Mouse (Mus musculus) hindbrain, embryonic 13.5 days (tissue): ENCODE results near the gene Bri3bp. TPM values are rescaled to one million over a fixed set of nuclear protein-coding genes. Genes with fewer than 3 reads are reported as not detected.
A peak's percentile ranks its signal among the peaks of the same experiment; 100 is the strongest.

Experiments
- ATAC-seq: fragments of 200-750 bp; cut with Nextera tagmentation; 2 replicates; pipeline ENCODE4 v1.8.0; 2017; ENCODE audit warnings: moderate TSS enrichment; ENCODE audit not compliant: low FRiP score
- H3K27ac ChIP-seq: fragments of 300-500 bp; sonication (generic); 2 replicates; pipeline ENCODE4 v1.5.1; 2015; ENCODE audit warnings: inconsistent platforms, mild to moderate bottlenecking, moderate library complexity
- H3K27me3 ChIP-seq: fragments of 300-500 bp; sonication (generic); 2 replicates; pipeline ENCODE4 v1.6.1; 2015; ENCODE audit warnings: mild to moderate bottlenecking, inconsistent platforms
- H3K36me3 ChIP-seq: fragments of 300-500 bp; sonication (generic); 2 replicates; pipeline ENCODE4 v1.6.1; 2015; ENCODE audit warnings: mild to moderate bottlenecking, inconsistent platforms
- H3K4me1 ChIP-seq: fragments of 300-500 bp; sonication (generic); replicated peaks from 2 replicates; pipeline ENCODE4 v1.6.1; 2015; ENCODE audit warnings: inconsistent platforms
- H3K4me2 ChIP-seq: fragments of 300-500 bp; sonication (generic); 2 replicates; pipeline ENCODE4 v1.6.1; 2015; ENCODE audit warnings: inconsistent platforms, mild to moderate bottlenecking, moderate library complexity
- H3K4me3 ChIP-seq: fragments of 300-500 bp; sonication (generic); 2 replicates; pipeline ENCODE4 v1.5.1; 2015; ENCODE audit warnings: mild to moderate bottlenecking, inconsistent platforms
- H3K9ac ChIP-seq: fragments of 300-500 bp; sonication (generic); 2 replicates; pipeline ENCODE4 v1.6.1; 2015; ENCODE audit warnings: mild to moderate bottlenecking, inconsistent platforms
- H3K9me3 ChIP-seq: fragments of 300-500 bp; sonication (generic); 2 replicates; pipeline ENCODE4 v1.6.1; 2016; ENCODE audit warnings: inconsistent platforms
- WGBS: fragments of 180-500 bp; shearing (Covaris S2); methylation state at CpG from one replicate; pipeline ENCODE4 v1.1.7; 2015; 5-methylcytosine and 5-hydroxymethylcytosine counted together
- polyA plus RNA-seq: library from polyadenylated mRNA; unstranded; fragments of >200 nt; fragmentation: Nextera tagmentation; extraction: Ambion mirVana; gene quantifications from 2 replicates; pipeline ENCODE4 v1.2.1, GENCODE M21; 2015

The Bri3bp gene
- polyA plus RNA-seq, 1 experiment from 2014 or later: 35.6 TPM

DNA sequence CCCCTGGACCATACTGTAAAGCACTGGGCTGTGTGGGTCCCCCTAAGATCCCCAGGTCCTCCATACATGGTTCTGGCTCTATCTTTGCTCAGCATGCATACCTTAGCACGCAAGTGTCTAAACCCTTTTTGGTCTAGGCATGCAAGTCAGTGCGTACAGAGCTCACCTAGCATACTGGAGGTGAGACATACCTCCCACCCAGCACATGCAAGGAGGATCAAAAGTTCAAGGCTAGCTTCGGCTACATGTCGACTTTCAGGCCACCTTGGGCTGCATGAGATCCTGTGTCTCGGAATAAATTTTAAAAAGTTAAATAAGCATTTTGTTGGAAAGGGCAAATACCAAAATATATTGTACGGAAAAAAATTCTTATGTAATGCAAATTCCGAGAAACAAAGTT lies 23.8 kb downstream of the Bri3bp start:
- H3K9me3 ChIP-seq: no peaks in the 10 kb centered on the region
- H3K27ac ChIP-seq: peak overlapping the region; percentile 14; the same call in 1 of the 2 replicates
- peak; percentile 41 for ATAC-seq
- no peaks in the 10 kb centered on the region for H3K27me3 ChIP-seq
- WGBS: 45% methylated on average over 7 of the region's 7 CpGs
- H3K36me3 ChIP-seq: no peaks in the 10 kb centered on the region
- H3K4me1 ChIP-seq: peaks cover 5% of the 10 kb centered on the region
- peak overlapping the region; percentile 58 for H3K4me2 ChIP-seq
- peak overlapping the region; percentile 32 for H3K4me3 ChIP-seq
- no peak overlapping the region for H3K9ac ChIP-seq

DNA sequence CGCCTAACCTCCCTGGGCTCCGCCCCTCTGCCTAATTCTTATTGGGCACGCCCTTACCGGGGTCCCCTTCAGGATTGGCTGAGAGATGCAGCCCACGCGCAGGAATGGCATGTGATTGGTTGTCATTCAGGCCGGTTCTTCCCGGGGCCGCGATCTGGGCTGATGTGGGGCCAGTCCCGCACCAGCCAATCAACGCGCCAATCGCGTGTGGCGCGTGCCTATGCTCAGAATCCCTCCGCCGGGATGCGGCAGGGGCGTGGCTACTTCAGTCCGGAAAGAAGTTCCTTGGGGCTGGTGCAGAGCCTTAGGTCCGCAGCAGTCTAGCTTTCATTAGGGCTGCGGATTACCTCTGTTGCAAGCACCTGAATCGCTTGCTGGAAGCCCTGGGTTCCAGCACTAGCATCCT lies 24.3 kb downstream of the Bri3bp start:
- H3K4me2 ChIP-seq: peak overlapping the region; percentile 58
- ATAC-seq: peak; percentile 99
- H3K36me3 ChIP-seq: no peaks in the 10 kb centered on the region
- under 1% methylated on average over 25 of the region's 25 CpGs for WGBS
- no peaks in the 10 kb centered on the region for H3K27me3 ChIP-seq
- peak overlapping the region; percentile 78 for H3K27ac ChIP-seq
- H3K4me3 ChIP-seq: peak overlapping the region; percentile 32
- peaks cover 5% of the 10 kb centered on the region for H3K4me1 ChIP-seq
- H3K9ac ChIP-seq: peak overlapping the region; percentile 64
- no peaks in the 10 kb centered on the region for H3K9me3 ChIP-seq

DNA sequence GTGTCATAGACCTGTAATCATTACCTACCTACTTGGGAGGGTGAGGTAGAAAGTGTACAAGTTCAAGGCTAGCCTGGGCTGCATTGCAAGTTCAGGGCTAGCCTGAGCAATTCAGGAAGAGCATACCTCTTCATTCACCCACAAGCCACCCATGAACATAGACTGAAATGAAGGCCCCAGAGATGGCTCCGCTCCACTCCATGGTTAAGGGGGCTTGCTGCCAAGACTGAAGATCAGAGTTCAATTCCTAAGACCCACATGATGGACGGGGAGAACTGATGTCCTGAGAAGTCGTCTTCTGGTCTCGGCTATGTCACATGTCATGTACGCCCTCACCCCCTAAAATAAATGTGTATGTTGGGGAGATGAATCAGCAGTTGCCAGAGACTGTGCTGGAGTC lies 25.1 kb downstream of the Bri3bp start:
- Histone ChIP-seq H3K4me3 (no peak overlapping the region), H3K36me3 (no peaks in the 10 kb centered on the region), H3K4me2 (no peak overlapping the region), H3K4me1 (peaks cover 5% of the 10 kb centered on the region), H3K9me3 (no peaks in the 10 kb centered on the region), H3K27ac (no peak overlapping the region), H3K9ac (no peak overlapping the region), H3K27me3 (no peaks in the 10 kb centered on the region)
- WGBS: 93% methylated on average over 5 of the region's 5 CpGs
- ATAC-seq: no peak

DNA sequence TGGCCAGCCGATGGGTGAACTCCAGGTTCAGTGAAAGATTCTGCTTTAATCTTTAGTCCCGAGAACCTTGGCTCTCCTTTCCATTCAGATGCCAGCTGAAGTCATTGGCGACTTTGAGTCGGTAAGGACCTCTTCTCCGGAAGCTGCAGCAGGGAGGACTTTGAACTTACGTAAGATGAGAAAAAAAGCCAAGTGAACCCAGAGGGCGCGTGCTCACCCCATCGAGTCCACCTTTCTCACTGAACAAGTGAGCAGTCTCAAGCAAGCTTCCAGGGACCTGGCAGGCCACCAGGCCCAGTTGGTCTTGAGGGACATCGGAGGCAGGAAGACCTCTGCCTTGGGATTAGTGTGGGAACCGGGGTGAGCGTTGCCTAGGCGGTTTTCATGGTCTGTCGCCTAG lies 25.9 kb downstream of the Bri3bp start:
- no peak overlapping the region for H3K27ac ChIP-seq
- H3K36me3 ChIP-seq: no peaks in the 10 kb centered on the region
- no peaks in the 10 kb centered on the region for H3K9me3 ChIP-seq
- H3K4me1 ChIP-seq: peaks cover 5% of the 10 kb centered on the region
- H3K4me2 ChIP-seq: no peak overlapping the region
- no peak for ATAC-seq
- H3K4me3 ChIP-seq: no peak overlapping the region
- no peak overlapping the region for H3K9ac ChIP-seq
- WGBS: 93% methylated on average over 14 of the region's 14 CpGs
- H3K27me3 ChIP-seq: no peaks in the 10 kb centered on the region

DNA sequence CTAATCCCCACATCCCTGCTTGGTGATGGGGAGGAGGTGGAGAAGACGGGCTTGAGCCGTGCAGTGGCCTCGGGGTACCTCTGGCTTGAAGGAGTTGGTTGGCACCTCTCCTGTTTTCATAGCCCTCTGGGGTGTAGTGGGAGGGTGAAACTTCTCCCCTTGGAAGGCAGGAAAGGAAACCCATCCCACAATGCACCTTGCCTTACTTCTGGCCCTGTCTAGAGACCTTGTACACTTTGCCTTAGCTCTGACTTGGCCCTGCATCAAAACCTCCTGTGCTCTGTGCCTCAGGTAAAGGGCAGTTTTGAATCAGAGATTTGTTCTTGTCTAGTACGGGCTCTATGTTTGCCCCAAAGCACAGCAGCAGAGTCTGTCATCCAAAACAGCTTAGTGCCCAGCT lies 29.3 kb downstream of the Bri3bp start:
- Histone ChIP-seq H3K4me1 (no peaks in the 10 kb centered on the region; the same call in 1 of the 2 replicates), H3K27ac (no peak overlapping the region), H3K36me3 (no peaks in the 10 kb centered on the region), H3K9ac (no peak overlapping the region), H3K9me3 (no peaks in the 10 kb centered on the region), H3K4me2 (no peak overlapping the region), H3K4me3 (no peak overlapping the region), H3K27me3 (no peaks in the 10 kb centered on the region)
- no peak for ATAC-seq
- WGBS: 90% methylated on average over 4 of the region's 4 CpGs

DNA sequence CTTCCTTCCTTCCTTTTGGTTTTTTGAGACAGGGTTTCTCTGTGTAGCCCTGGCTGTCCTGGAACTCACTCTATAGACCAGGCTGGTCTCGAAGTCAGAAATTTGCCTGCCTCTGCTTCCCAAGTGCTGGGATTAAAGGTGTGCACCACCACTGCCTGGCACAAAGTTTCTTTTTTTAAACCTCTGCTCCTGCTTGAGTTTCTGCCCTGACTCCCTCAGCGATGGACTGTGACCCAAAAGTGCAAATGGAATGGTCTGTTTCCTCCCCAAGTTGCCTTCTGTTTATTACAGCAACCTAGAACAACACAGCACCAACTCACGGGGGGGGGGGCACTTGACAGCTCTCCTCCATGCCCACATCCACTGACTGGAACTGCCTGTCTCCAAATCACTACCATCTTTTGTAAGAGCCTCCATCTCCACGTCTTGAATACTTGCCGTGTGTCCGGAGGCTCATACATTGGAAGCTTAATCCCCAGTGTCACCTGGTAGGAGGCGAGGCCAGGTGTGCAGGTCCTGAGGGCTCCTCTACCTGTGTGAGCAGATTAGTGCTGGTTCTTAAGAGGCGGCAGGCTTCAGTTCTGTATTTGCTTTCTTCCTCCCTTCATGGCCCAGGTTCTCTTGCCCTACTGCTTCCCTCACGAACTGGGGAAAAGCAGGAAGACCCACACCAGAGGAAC lies 31.6 kb downstream of the Bri3bp start:
- no peaks in the 10 kb centered on the region for H3K9me3 ChIP-seq
- ATAC-seq: no peak
- no peak overlapping the region for H3K4me3 ChIP-seq
- H3K9ac ChIP-seq: no peak overlapping the region
- WGBS: 80% methylated on average over 9 of the region's 9 CpGs
- no peak overlapping the region for H3K4me2 ChIP-seq
- no peaks in the 10 kb centered on the region for H3K36me3 ChIP-seq
- no peaks in the 10 kb centered on the region for H3K27me3 ChIP-seq
- peaks cover 19% of the 10 kb centered on the region for H3K4me1 ChIP-seq
- H3K27ac ChIP-seq: no peak overlapping the region

DNA sequence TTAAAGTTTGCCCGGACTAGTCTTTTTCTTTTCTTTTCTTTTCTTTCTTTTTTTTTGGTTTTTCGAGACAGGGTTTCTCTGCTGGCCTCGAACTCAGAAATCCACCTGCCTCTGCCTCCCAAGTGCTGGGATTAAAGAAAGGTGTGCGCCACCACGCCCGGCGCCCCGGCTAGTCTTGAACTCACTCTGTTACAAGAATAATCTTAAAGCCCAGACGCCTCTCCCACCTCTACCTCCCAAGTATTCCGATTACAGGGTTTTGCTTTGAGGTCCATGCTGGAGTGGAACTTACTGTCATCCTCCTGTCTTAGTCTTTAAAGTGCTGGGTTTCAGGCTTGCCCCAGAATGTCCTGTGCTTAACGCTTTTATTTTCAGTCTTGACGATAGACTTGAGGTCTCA lies 33.7 kb downstream of the Bri3bp start:
- Histone ChIP-seq H3K9me3 (no peaks in the 10 kb centered on the region), H3K27ac (peak overlapping the region; percentile 45; the same call in 1 of the 2 replicates), H3K4me1 (peaks cover 36% of the 10 kb centered on the region), H3K4me3 (peak overlapping the region; percentile 84), H3K9ac (peak overlapping the region; percentile 88), H3K4me2 (peak overlapping the region; percentile 91), H3K27me3 (no peaks in the 10 kb centered on the region), H3K36me3 (no peaks in the 10 kb centered on the region)
- 65% methylated on average over 12 of the region's 12 CpGs for WGBS
- no peak for ATAC-seq

DNA sequence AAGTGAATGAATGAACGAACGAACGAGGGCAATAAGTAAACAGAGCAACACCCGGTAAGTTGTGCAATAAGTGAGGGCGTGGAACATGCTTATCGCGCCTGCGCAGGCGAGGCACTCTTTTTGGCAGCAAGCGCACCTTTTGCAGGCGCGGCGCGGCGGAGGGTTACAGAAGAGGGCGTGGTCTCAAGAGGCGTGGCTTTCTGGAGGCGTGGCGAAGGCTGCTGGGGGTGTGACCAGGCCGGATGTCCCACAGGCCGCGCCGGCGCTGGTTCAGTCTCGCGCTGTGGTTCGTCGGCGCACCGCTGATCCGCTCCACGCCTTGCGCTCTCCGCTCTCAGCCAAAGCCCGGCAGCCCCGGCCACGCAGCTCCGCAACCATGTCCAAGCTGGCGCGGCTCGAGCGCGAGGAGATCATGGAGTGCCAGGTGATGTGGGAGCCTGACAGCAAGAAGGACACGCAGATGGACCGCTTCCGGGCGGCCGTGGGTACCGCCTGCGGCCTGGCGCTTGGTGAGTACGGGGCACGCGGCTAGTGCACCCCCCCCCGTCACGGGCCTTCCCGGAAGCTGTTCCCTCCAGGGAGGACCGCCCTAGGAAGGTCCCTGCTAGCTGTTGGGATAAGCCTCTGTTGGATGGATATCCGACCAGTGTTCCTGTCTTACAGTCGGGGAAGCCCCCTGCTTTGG lies 34.4 kb downstream of the Bri3bp start, which contains the start of gene Aacs:
Aacs (plus strand) TSS at position 214 of the 685 bp plus-strand sequence.
- peaks cover 5% of the 10 kb centered on the region; the same call in 1 of the 2 replicates for H3K36me3 ChIP-seq
- H3K9ac ChIP-seq: peak within 1 kb of the TSS; percentile 88
- under 1% methylated on average over 60 of the region's 60 CpGs for WGBS
- ATAC-seq: peak; percentile 91
- peak within 1 kb of the TSS; percentile 88 for H3K27ac ChIP-seq
- H3K27me3 ChIP-seq: no peaks in the 10 kb centered on the region
- H3K4me3 ChIP-seq: peak within 1 kb of the TSS; percentile 84
- no peaks in the 10 kb centered on the region for H3K9me3 ChIP-seq
- H3K4me1 ChIP-seq: peaks cover 42% of the 10 kb centered on the region
- peak within 1 kb of the TSS; percentile 91 for H3K4me2 ChIP-seq

DNA sequence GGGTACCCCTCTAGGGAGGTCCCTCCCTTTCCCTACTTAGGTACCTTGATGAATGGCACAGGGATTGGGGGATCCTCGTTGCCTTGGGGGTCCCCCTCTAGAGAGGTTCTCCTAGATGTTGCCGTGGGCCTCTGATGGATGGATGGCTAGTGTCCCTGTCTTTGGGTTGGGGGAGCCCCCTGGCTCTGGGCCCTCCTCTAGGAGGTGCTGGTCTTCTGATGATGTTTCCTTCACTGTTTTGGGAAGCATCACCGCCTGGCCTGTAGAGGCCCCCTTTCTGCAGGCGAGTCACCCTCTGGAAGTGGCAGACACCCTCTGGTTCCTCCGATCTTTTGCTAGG lies 34.9 kb downstream of the Bri3bp start:
- Histone ChIP-seq H3K9ac (peak overlapping the region; percentile 88), H3K4me1 (peaks cover 47% of the 10 kb centered on the region), H3K4me3 (peak overlapping the region; percentile 84), H3K36me3 (peaks cover 8% of the 10 kb centered on the region; the same call in 1 of the 2 replicates), H3K4me2 (peak overlapping the region; percentile 91), H3K9me3 (no peaks in the 10 kb centered on the region), H3K27me3 (no peaks in the 10 kb centered on the region), H3K27ac (peak overlapping the region; percentile 88)
- 13% methylated on average over 5 of the region's 5 CpGs for WGBS
- ATAC-seq: no peak; the same call in none of the 2 replicates

DNA sequence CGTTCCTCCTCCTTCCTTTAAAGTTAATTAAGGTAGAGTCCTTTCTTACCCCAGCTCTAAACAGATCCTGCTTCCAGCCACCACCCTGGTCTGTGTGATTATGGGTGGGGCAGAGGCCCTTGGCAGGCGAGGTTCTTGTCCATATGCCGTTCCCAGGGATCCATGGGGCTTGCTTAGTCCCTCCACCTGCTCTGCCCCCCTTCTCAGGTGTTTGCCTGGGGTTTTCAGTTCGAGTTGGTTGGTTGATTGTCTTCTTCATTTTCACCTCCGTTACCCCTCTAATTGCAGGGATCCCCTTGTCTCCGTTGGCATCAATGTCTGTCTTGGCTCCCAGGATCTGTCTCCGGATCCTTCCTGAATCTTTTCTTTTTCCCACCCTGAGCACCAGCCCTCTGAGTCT lies 35.4 kb downstream of the Bri3bp start:
- Histone ChIP-seq H3K4me3 (peak overlapping the region; percentile 84), H3K4me2 (peak overlapping the region; percentile 91), H3K4me1 (peaks cover 47% of the 10 kb centered on the region), H3K27me3 (no peaks in the 10 kb centered on the region), H3K27ac (no peak overlapping the region), H3K9ac (peak overlapping the region; percentile 88), H3K36me3 (peaks cover 8% of the 10 kb centered on the region; the same call in 1 of the 2 replicates), H3K9me3 (no peaks in the 10 kb centered on the region)
- ATAC-seq: no peak
- 75% methylated on average over 7 of the region's 7 CpGs for WGBS

DNA sequence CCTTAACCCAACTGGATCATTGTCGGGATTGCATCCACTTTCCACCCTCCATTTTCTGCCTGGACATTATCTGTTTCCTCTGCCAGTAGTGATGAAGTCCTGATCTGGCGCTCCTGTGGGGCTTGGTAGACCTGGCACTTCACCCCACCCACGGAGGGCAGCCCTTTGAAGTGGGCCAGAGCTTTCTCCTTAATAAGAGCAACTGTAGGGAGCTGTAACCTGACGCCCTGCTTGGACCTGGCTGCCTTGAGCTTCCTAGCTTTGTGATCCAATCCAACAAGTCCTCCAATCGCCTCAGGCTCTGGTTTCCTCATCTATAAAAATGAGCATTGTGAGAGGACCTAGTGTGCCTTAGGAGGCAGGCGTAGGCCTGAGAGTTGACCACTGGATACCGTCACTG lies 36.2 kb downstream of the Bri3bp start:
- peak overlapping the region; percentile 84; the same call in 1 of the 2 replicates for H3K4me3 ChIP-seq
- ATAC-seq: no peak
- H3K27ac ChIP-seq: no peak overlapping the region
- H3K27me3 ChIP-seq: no peaks in the 10 kb centered on the region
- WGBS: 76% methylated on average over 7 of the region's 7 CpGs
- peak overlapping the region; percentile 88 for H3K9ac ChIP-seq
- peaks cover 14% of the 10 kb centered on the region; the same call in 1 of the 2 replicates for H3K36me3 ChIP-seq
- H3K4me1 ChIP-seq: peaks cover 47% of the 10 kb centered on the region
- no peaks in the 10 kb centered on the region for H3K9me3 ChIP-seq
- peak overlapping the region; percentile 91 for H3K4me2 ChIP-seq

DNA sequence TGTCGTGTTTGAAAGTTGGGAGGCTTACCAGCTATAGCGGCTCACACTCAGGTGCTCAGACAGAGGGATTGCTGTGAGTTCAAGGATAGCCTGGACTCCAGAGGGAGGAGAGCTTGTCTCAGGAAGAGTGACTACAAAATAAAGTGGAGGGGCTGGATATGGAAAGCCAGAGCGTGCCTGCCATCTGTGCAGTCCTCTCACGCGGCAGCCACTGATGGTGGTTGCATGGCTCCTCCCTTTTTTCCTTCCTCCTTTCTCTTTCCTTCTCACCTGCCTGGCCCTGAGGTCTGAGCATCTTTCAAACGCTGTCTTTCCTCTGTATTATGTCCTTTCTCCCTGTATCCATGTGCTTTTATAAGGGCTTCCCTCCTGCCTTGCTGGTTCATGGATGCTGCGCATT lies 36.7 kb downstream of the Bri3bp start:
- Histone ChIP-seq H3K36me3 (peaks cover 19% of the 10 kb centered on the region), H3K4me3 (0 out of 2 replicates have a peak overlapping the region, but pooled peaks have one; percentile 2), H3K27ac (no peak overlapping the region), H3K4me2 (peak overlapping the region; percentile 91), H3K4me1 (peaks cover 47% of the 10 kb centered on the region), H3K9ac (0 out of 2 replicates have a peak overlapping the region, but pooled peaks have one; percentile 88), H3K27me3 (no peaks in the 10 kb centered on the region), H3K9me3 (no peaks in the 10 kb centered on the region)
- 80% methylated on average over 7 of the region's 7 CpGs for WGBS
- ATAC-seq: no peak
